9 mouse cellular contexts compared by ENCODE assay signal in genomic region chr17:46454539-46454938, GRCm38 (mm10). TPM values are rescaled to one million over a fixed set of nuclear protein-coding genes. Genes with fewer than 3 reads are reported as not detected.
DNase-seq lines count a peak whose midpoint lies in the region; ATAC-seq and TF ChIP-seq lines count a peak whose summit lies in the region.
"Had no signal": no experiment of that assay in that cellular context is flagged by ENCODE, and none has a peak within 500 bp of the region (broad histone marks: within the 10 kb centered on the region; RNA-seq: fewer than 3 reads in every experiment).

No protein-coding gene starts in this region.

- H3K4me3 ChIP-seq in heart, embryonic 16.5 days (ENCODE audit: low read length) = peak overlapping the region; percentile 51
- H3K4me3 ChIP-seq in embryonic facial prominence, embryonic 11.5 days (ENCODE audit: low read depth, low read length) = peak overlapping the region; percentile 23
- H3K4me3 ChIP-seq in hindbrain, postnatal 0 days (ENCODE audit: low read length) = peak overlapping the region; percentile 34
- peak overlapping the region; percentile 24 for H3K4me3 ChIP-seq in midbrain, embryonic 14.5 days (replicated peaks; ENCODE audit: low read depth, low read length)

- no peaks in the 10 kb centered on the region for H3K36me3 ChIP-seq in heart, embryonic 16.5 days (ENCODE audit: control insufficient read depth, insufficient read depth)
- no peaks in the 10 kb centered on the region for H3K36me3 ChIP-seq in embryonic facial prominence, embryonic 11.5 days (replicated peaks; ENCODE audit: control insufficient read depth, insufficient read depth, low read depth, low read length)
- 0 out of 2 replicates have a peak, but pooled peaks cover 5% of the 10 kb centered on the region for H3K36me3 ChIP-seq in hindbrain, postnatal 0 days (ENCODE audit: insufficient read depth, low read length)
- peaks cover 16% of the 10 kb centered on the region for H3K36me3 ChIP-seq in midbrain, embryonic 14.5 days (ENCODE audit: control insufficient read depth, insufficient read depth, low read length)

- no peak for TF ChIP-seq CTCF in hindbrain, postnatal 0 days (IDR thresholded peaks at IDR 0.05; ENCODE audit: low read depth)

- peaks cover 26% of the 10 kb centered on the region for H3K4me1 ChIP-seq in heart, embryonic 16.5 days (ENCODE audit: control insufficient read depth, insufficient read depth, low read length)
- peaks cover 13% of the 10 kb centered on the region for H3K4me1 ChIP-seq in embryonic facial prominence, embryonic 11.5 days (ENCODE audit: control insufficient read depth, insufficient read depth, low read length)
- H3K4me1 ChIP-seq in hindbrain, postnatal 0 days (ENCODE audit: insufficient read depth, low read length) = peaks cover 22% of the 10 kb centered on the region; the same call in 1 of the 2 replicates
- H3K4me1 ChIP-seq in midbrain, embryonic 14.5 days (ENCODE audit: control insufficient read depth, insufficient read depth, low read length) = peaks cover 40% of the 10 kb centered on the region

- intact Hi-C loops in heart, postnatal 36 days (cut with DNase I) = no loop called here
- intact Hi-C loops in gastrocnemius, postnatal 14 days (cut with DNase I; ENCODE audit: low total_unique reads) = no loop called here

- H3K9me3 ChIP-seq in heart, embryonic 16.5 days (replicated peaks; ENCODE audit: control insufficient read depth, low read length) = no peaks in the 10 kb centered on the region
- H3K9me3 ChIP-seq in embryonic facial prominence, embryonic 11.5 days (replicated peaks; ENCODE audit: control insufficient read depth, low read length) = no peaks in the 10 kb centered on the region
- no peaks in the 10 kb centered on the region for H3K9me3 ChIP-seq in hindbrain, postnatal 0 days (ENCODE audit: low read length)
- no peaks in the 10 kb centered on the region for H3K9me3 ChIP-seq in midbrain, embryonic 14.5 days (ENCODE audit: control insufficient read depth, low read length)

- H3K27ac ChIP-seq in heart, embryonic 16.5 days (ENCODE audit: low read length) = no peak overlapping the region
- no peak overlapping the region for H3K27ac ChIP-seq in embryonic facial prominence, embryonic 11.5 days (replicated peaks; ENCODE audit: low read depth, low read length)
- no peak overlapping the region for H3K27ac ChIP-seq in hindbrain, postnatal 0 days
- peak overlapping the region; percentile 60; the same call in 1 of the 2 replicates for H3K27ac ChIP-seq in midbrain, embryonic 14.5 days (replicated peaks; ENCODE audit: low read depth, low read length)

- H3K27me3 ChIP-seq in heart, embryonic 16.5 days (ENCODE audit: control insufficient read depth, insufficient read depth, low read length) = peaks cover 44% of the 10 kb centered on the region
- H3K27me3 ChIP-seq in embryonic facial prominence, embryonic 11.5 days (ENCODE audit: control insufficient read depth, insufficient read depth, low read length) = peaks cover 26% of the 10 kb centered on the region
- H3K27me3 ChIP-seq in hindbrain, postnatal 0 days (ENCODE audit: insufficient read depth, low read length) = no peaks in the 10 kb centered on the region
- no peaks in the 10 kb centered on the region for H3K27me3 ChIP-seq in midbrain, embryonic 14.5 days (ENCODE audit: control insufficient read depth, insufficient read depth, low read length)

- 3% methylated on average over 9 of the region's 9 CpGs for WGBS in heart, embryonic 16.5 days
- under 1% methylated on average over 9 of the region's 9 CpGs for WGBS in embryonic facial prominence, embryonic 11.5 days
- 3% methylated on average over 9 of the region's 9 CpGs for WGBS in hindbrain, postnatal 0 days
- WGBS in midbrain, embryonic 14.5 days = 1% methylated on average over 9 of the region's 9 CpGs

- no peak for ATAC-seq in heart, embryonic 16.5 days (replicated peaks; ENCODE audit: extremely low read depth, insufficient read depth, low FRiP score)
- ATAC-seq in embryonic facial prominence, embryonic 11.5 days (replicated peaks; ENCODE audit: insufficient number of reproducible peaks, low FRiP score, low TSS enrichment, low read depth) = no peak
- ATAC-seq in hindbrain, postnatal 0 days = peak; percentile 27; the same call in 1 of the 2 replicates
- peak; percentile 32; the same call in 1 of the 2 replicates for ATAC-seq in midbrain, embryonic 14.5 days (ENCODE audit: low FRiP score, low TSS enrichment)

- peak overlapping the region; percentile 80 for H3K4me2 ChIP-seq in heart, embryonic 16.5 days (ENCODE audit: low read depth, low read length)
- peak overlapping the region; percentile 85 for H3K4me2 ChIP-seq in embryonic facial prominence, embryonic 11.5 days (ENCODE audit: low read depth, low read length)
- H3K4me2 ChIP-seq in hindbrain, postnatal 0 days (ENCODE audit: low read depth, low read length) = peak overlapping the region; percentile 67
- H3K4me2 ChIP-seq in midbrain, embryonic 14.5 days (ENCODE audit: low read length) = peak overlapping the region; percentile 58

- peak overlapping the region; percentile 60 for H3K9ac ChIP-seq in heart, embryonic 16.5 days (ENCODE audit: low read length)
- no peak overlapping the region; the same call in 1 of the 2 replicates for H3K9ac ChIP-seq in embryonic facial prominence, embryonic 11.5 days (replicated peaks; ENCODE audit: low read length)
- peak overlapping the region; percentile 30; the same call in 1 of the 2 replicates for H3K9ac ChIP-seq in hindbrain, postnatal 0 days (replicated peaks; ENCODE audit: low read length)
- H3K9ac ChIP-seq in midbrain, embryonic 14.5 days (replicated peaks; ENCODE audit: low read length) = peak overlapping the region; percentile 29; the same call in 1 of the 2 replicates

- no peak for DNase-seq in heart, postnatal 36 days
- DNase-seq in embryonic facial prominence, embryonic 11.5 days (ENCODE audit: low spot score) = peak; percentile 17
- DNase-seq in hindbrain, postnatal 0 days (ENCODE audit: low spot score) = peak; percentile 45
- DNase-seq in midbrain, embryonic 14.5 days = peak; percentile 62
- no peak for DNase-seq in urinary bladder, postnatal 10 days (ENCODE audit: low spot score)
- no peak for DNase-seq in gastrocnemius, postnatal 14 days
- DNase-seq in thymus, adult 18-20 months = no peak

RNA-seq across cellular contexts. Expression of gene Slc22a7, which starts 16.3 kb away (rescaled TPM):
- polyA plus RNA-seq in heart, embryonic 16.5 days (2015; fragmentation: Nextera tagmentation; extraction: Ambion mirVana) = 0.55 and 1.2 TPM in 2 replicates
- not detected for total RNA-seq in heart, postnatal 36 days (2021)
- not detected in 2 replicates for polyA plus RNA-seq in embryonic facial prominence, embryonic 11.5 days (2014; fragmentation: Nextera tagmentation; extraction: Ambion mirVana)
- not detected in 2 replicates for total RNA-seq in hindbrain, postnatal 0 days (2014; rRNA removed)
- polyA plus RNA-seq in hindbrain, postnatal 0 days (2015; fragmentation: Nextera tagmentation; extraction: Ambion mirVana) = 0.13 TPM in 1 of 2 replicates, not detected in the other
- not detected in 2 replicates for polyA plus RNA-seq in midbrain, embryonic 14.5 days (2014; fragmentation: Nextera tagmentation; extraction: Ambion mirVana)
- not detected for total RNA-seq in gastrocnemius, postnatal 14 days (2021)
- total RNA-seq: CH12.LX had no signal

RNA-seq across cellular contexts. Expression of gene Crip3, which starts 25.8 kb away (rescaled TPM):
- 20.2 and 37.5 TPM in 2 replicates for polyA plus RNA-seq in heart, embryonic 16.5 days (2015; fragmentation: Nextera tagmentation; extraction: Ambion mirVana)
- total RNA-seq in heart, postnatal 36 days (2021) = 1 to 10 TPM in 1 of 2 experiments, not detected in 1; 1.2 TPM
- 0.43 and 1.0 TPM in 2 replicates for polyA plus RNA-seq in embryonic facial prominence, embryonic 11.5 days (2014; fragmentation: Nextera tagmentation; extraction: Ambion mirVana)
- 1.4 and 4.0 TPM in 2 replicates for total RNA-seq in hindbrain, postnatal 0 days (2014; rRNA removed)
- polyA plus RNA-seq in hindbrain, postnatal 0 days (2015; fragmentation: Nextera tagmentation; extraction: Ambion mirVana) = 1.6 and 1.7 TPM in 2 replicates
- polyA plus RNA-seq in midbrain, embryonic 14.5 days (2014; fragmentation: Nextera tagmentation; extraction: Ambion mirVana) = 1.00 and 4.2 TPM in 2 replicates
- total RNA-seq in gastrocnemius, postnatal 14 days (2021) = 1 to 10 TPM in 1 of 2 experiments, under 1 TPM in 1; 0.78 to 1.7 TPM
- total RNA-seq: CH12.LX had no signal

RNA-seq across cellular contexts. Expression of gene Ttbk1, which starts 32.9 kb away (rescaled TPM):
- polyA plus RNA-seq in heart, embryonic 16.5 days (2015; fragmentation: Nextera tagmentation; extraction: Ambion mirVana) = 0.07 and 0.14 TPM in 2 replicates
- under 1 TPM; 0.19 TPM for total RNA-seq in heart, postnatal 36 days (2021)
- 0.38 and 0.63 TPM in 2 replicates for polyA plus RNA-seq in embryonic facial prominence, embryonic 11.5 days (2014; fragmentation: Nextera tagmentation; extraction: Ambion mirVana)
- 46.5 and 53.4 TPM in 2 replicates for total RNA-seq in hindbrain, postnatal 0 days (2014; rRNA removed)
- 6.3 and 6.5 TPM in 2 replicates for polyA plus RNA-seq in hindbrain, postnatal 0 days (2015; fragmentation: Nextera tagmentation; extraction: Ambion mirVana)
- polyA plus RNA-seq in midbrain, embryonic 14.5 days (2014; fragmentation: Nextera tagmentation; extraction: Ambion mirVana) = 6.1 and 6.2 TPM in 2 replicates
- total RNA-seq in gastrocnemius, postnatal 14 days (2021) = 1 to 10 TPM; 3.3 to 4.6 TPM

RNA-seq across cellular contexts. Expression of gene Dnph1, which starts 42.0 kb away (rescaled TPM):
- polyA plus RNA-seq in heart, embryonic 16.5 days (2015; fragmentation: Nextera tagmentation; extraction: Ambion mirVana) = 28.0 and 29.6 TPM in 2 replicates
- 1 to 10 TPM in 1 of 2 experiments, under 1 TPM in 1; 0.89 to 2.2 TPM for total RNA-seq in heart, postnatal 36 days (2021)
- 65.9 and 74.9 TPM in 2 replicates for polyA plus RNA-seq in embryonic facial prominence, embryonic 11.5 days (2014; fragmentation: Nextera tagmentation; extraction: Ambion mirVana)
- total RNA-seq in hindbrain, postnatal 0 days (2014; rRNA removed) = 8.9 and 9.9 TPM in 2 replicates
- 19.2 and 23.4 TPM in 2 replicates for polyA plus RNA-seq in hindbrain, postnatal 0 days (2015; fragmentation: Nextera tagmentation; extraction: Ambion mirVana)
- polyA plus RNA-seq in midbrain, embryonic 14.5 days (2014; fragmentation: Nextera tagmentation; extraction: Ambion mirVana) = 17.2 and 20.4 TPM in 2 replicates
- 1 to 10 TPM; 4.8 to 6.3 TPM for total RNA-seq in gastrocnemius, postnatal 14 days (2021)

Comparison
In these comparisons a context has a peak if more than half of its experiments do, and no peak if none do; other contexts are left out.
1. ATAC-seq: peak in hindbrain, postnatal 0 days (single experiment) and midbrain, embryonic 14.5 days (single experiment); none in heart, embryonic 16.5 days (single experiment) and embryonic facial prominence, embryonic 11.5 days (single experiment).
2. DNase-seq: peak in embryonic facial prominence, embryonic 11.5 days (single experiment), hindbrain, postnatal 0 days (single experiment) and midbrain, embryonic 14.5 days (single experiment); none in heart, postnatal 36 days (0 of 2), urinary bladder, postnatal 10 days (single experiment), gastrocnemius, postnatal 14 days (single experiment) and thymus, adult 18-20 months (0 of 2).
3. Peak in every context shown above with its lines, with median percentiles within 50 percentile points of each other: H3K4me2 ChIP-seq and H3K4me3 ChIP-seq.